Mouse (Mus musculus) CH12.LX (cell line): ENCODE data around the gene Lgals2. TPM values are rescaled to one million over a fixed set of nuclear protein-coding genes. Genes with fewer than 3 reads are reported as not detected.

Source experiments
- DNase-seq: peaks from one replicate; pipeline ENCODE4 v3.0.0-alpha.2; 2013; ENCODE audit errors: extremely low read depth
- H3K27ac ChIP-seq: 2 replicates; pipeline ENCODE4 v1.5.1; 2012; ENCODE audit warnings: low read depth, mild to moderate bottlenecking, control low read depth, moderate library complexity; ENCODE audit not compliant: insufficient read depth
- H3K27me3 ChIP-seq: replicated peaks from 2 replicates; pipeline ENCODE3; 2012; ENCODE audit warnings: inconsistent platforms
- H3K36me3 ChIP-seq, 2 experiments: replicated peaks in 1 of 2; 2 replicates each; pipeline versions ENCODE3 to v1.6.1; 2012; ENCODE audit warnings: inconsistent platforms in 1 of 2, low read length in 1 of 2, mild to moderate bottlenecking in 1 of 2, mixed read lengths in 1 of 2, moderate library complexity in 1 of 2; ENCODE audit not compliant: control insufficient read depth in 1 of 2, insufficient read depth in 1 of 2
- H3K4me1 ChIP-seq, 2 experiments: 2 replicates each; pipeline ENCODE4 v1.6.1; 2012; ENCODE audit warnings: inconsistent platforms in 1 of 2, moderate library complexity in 1 of 2; ENCODE audit not compliant: insufficient read depth in 2 of 2, control insufficient read depth in 1 of 2
- H3K4me2 ChIP-seq: 2 replicates; pipeline ENCODE4 v1.6.1; 2012; ENCODE audit warnings: low read depth, mild to moderate bottlenecking, control low read depth; ENCODE audit not compliant: poor library complexity, insufficient read depth, severe bottlenecking
- H3K4me3 ChIP-seq, 3 experiments: fragments of 150-350 bp in 1 of 3; sonication (generic) in 1 of 3; replicated peaks in 1 of 3; 2 replicates each; pipeline versions ENCODE3 to v1.5.1; 2011 to 2012; ENCODE audit warnings: low read depth in 2 of 3, low read length in 2 of 3, mild to moderate bottlenecking in 2 of 3, moderate library complexity in 2 of 3, control low read depth in 1 of 3, improper control_type of control experiment in 1 of 3, inconsistent platforms in 1 of 3, mixed read lengths in 1 of 3; ENCODE audit not compliant: poor library complexity in 1 of 3
- H3K79me2 ChIP-seq: replicated peaks from 2 replicates; pipeline ENCODE4 v1.6.1; 2012; ENCODE audit warnings: mild to moderate bottlenecking, moderate library complexity; ENCODE audit not compliant: control insufficient read depth, poor library complexity, insufficient read depth, severe bottlenecking; ENCODE audit errors: extremely low read depth
- H3K9ac ChIP-seq: 2 replicates; pipeline ENCODE4 v1.6.1; 2012; ENCODE audit warnings: low read depth, mild to moderate bottlenecking, control low read depth, moderate library complexity; ENCODE audit not compliant: insufficient read depth
- H3K9me3 ChIP-seq: replicated peaks from 2 replicates; pipeline ENCODE3; 2012; ENCODE audit warnings: low read length, inconsistent platforms, mixed read lengths
- BHLHE40 ChIP-seq: IDR thresholded peaks from 2 replicates; pipeline ENCODE4 v1.6.1; 2011; ENCODE audit warnings: mild to moderate bottlenecking, low read depth, low read length, improper control_type of control experiment
- CHD1 ChIP-seq: IDR thresholded peaks from 2 replicates; pipeline ENCODE4 v1.6.1; 2012; ENCODE audit warnings: low read depth, low read length, improper control_type of control experiment, inconsistent platforms
- CTCF ChIP-seq, 2 experiments: IDR thresholded peaks in 1 of 2; conservative IDR thresholded peaks in 1 of 2; 2 replicates each; pipeline ENCODE4 v1.5.1; 2011 to 2012; ENCODE audit warnings: low read depth in 2 of 2, low read length in 2 of 2, improper control_type of control experiment in 1 of 2, inconsistent platforms in 1 of 2, mild to moderate bottlenecking in 1 of 2, moderate library complexity in 1 of 2
- E2F4 ChIP-seq: IDR thresholded peaks from 2 replicates; pipeline ENCODE4 v1.6.1; 2011; ENCODE audit warnings: low read depth, low read length, improper control_type of control experiment; ENCODE audit not compliant: insufficient replicate concordance
- ELF1 ChIP-seq: IDR thresholded peaks from 2 replicates; pipeline ENCODE4 v1.6.1; 2014; ENCODE audit warnings: low read depth, mild to moderate bottlenecking, inconsistent platforms, low read length, improper control_type of control experiment
- ETS1 ChIP-seq: conservative IDR thresholded peaks from 2 replicates; pipeline ENCODE4 v1.6.1; 2012; ENCODE audit warnings: low read depth, mild to moderate bottlenecking, inconsistent platforms, low read length, improper control_type of control experiment, moderate library complexity
- IRF4 ChIP-seq: IDR thresholded peaks from 2 replicates; pipeline ENCODE4 v1.6.1; 2014; ENCODE audit warnings: low read depth, mild to moderate bottlenecking, inconsistent platforms, low read length, improper control_type of control experiment
- JUND ChIP-seq: conservative IDR thresholded peaks from 2 replicates; pipeline ENCODE4 v1.6.1; 2011; ENCODE audit warnings: low read depth, low read length, improper control_type of control experiment
- MAX ChIP-seq: IDR thresholded peaks from 2 replicates; pipeline ENCODE4 v1.6.1; 2011; ENCODE audit warnings: low read length, improper control_type of control experiment
- MEF2A ChIP-seq: IDR thresholded peaks from 2 replicates; pipeline ENCODE4 v1.6.1; 2014; ENCODE audit warnings: low read depth, mild to moderate bottlenecking, inconsistent platforms, low read length, improper control_type of control experiment, borderline replicate concordance
- MYC ChIP-seq: IDR thresholded peaks from 2 replicates; pipeline ENCODE4 v1.6.1; 2011; ENCODE audit warnings: low read depth, mild to moderate bottlenecking, improper control_type of control experiment, low read length
- NELFE ChIP-seq: IDR thresholded peaks from 2 replicates; pipeline ENCODE4 v1.6.1; 2011; ENCODE audit warnings: low read depth, low read length, improper control_type of control experiment
- NRF1 ChIP-seq: IDR thresholded peaks from 2 replicates; pipeline ENCODE4 v1.6.1; 2014; ENCODE audit warnings: low read depth, mild to moderate bottlenecking, inconsistent platforms, low read length, improper control_type of control experiment, moderate library complexity
- RAD21 ChIP-seq: IDR thresholded peaks from 2 replicates; pipeline ENCODE4 v1.6.1; 2011; ENCODE audit warnings: low read depth, mild to moderate bottlenecking, low read length, improper control_type of control experiment, moderate library complexity
- RCOR1 ChIP-seq: conservative IDR thresholded peaks from 2 replicates; pipeline ENCODE4 v1.6.1; 2012; ENCODE audit warnings: low read depth, mild to moderate bottlenecking, inconsistent platforms, low read length, improper control_type of control experiment
- SIN3A ChIP-seq: IDR thresholded peaks from 2 replicates; pipeline ENCODE4 v1.6.1; 2012; ENCODE audit warnings: low read length, improper control_type of control experiment, inconsistent platforms
- TCF12 ChIP-seq: IDR thresholded peaks from 2 replicates; pipeline ENCODE4 v1.6.1; 2014; ENCODE audit warnings: low read depth, mild to moderate bottlenecking, inconsistent platforms, low read length, improper control_type of control experiment
- UBTF ChIP-seq: IDR thresholded peaks from 2 replicates; pipeline ENCODE4 v1.6.1; 2012; ENCODE audit warnings: low read depth, mild to moderate bottlenecking, inconsistent platforms, low read length, improper control_type of control experiment, moderate library complexity
- USF1 ChIP-seq: IDR thresholded peaks from 2 replicates; pipeline ENCODE4 v1.6.1; 2014; ENCODE audit warnings: low read depth, mild to moderate bottlenecking, inconsistent platforms, low read length, improper control_type of control experiment
- ZNF384 ChIP-seq: IDR thresholded peaks from 2 replicates; pipeline ENCODE4 v1.6.1; 2012; ENCODE audit warnings: low read depth, low read length, improper control_type of control experiment, inconsistent platforms
- dilution Hi-C: fragments of 300-500 bp; cut with MboI; formaldehyde crosslinking; loops from 2 replicates; pipeline ENCODE4 v1.14.3; 2020; ENCODE audit warnings: low sequenced_read_pairs; ENCODE audit not compliant: extremely low pct_unique_long_range_greater_than_20kb, extremely low pct_ligation_motif_present
- in situ Hi-C: fragments of 300-500 bp; cut with MboI; formaldehyde crosslinking; loops from 3 replicates; pipeline ENCODE4 v1.14.3; 2019; ENCODE audit warnings: low sequenced_read_pairs, low pct_ligation_motif_present, low pct_unique_long_range_greater_than_20kb, mixed read lengths
- polyA plus RNA-seq: library from polyadenylated mRNA; unstranded; fragments of >175 nt; gene quantifications from 2 replicates; pipeline ENCODE4 v1.2.1, GENCODE M21; 2012; ENCODE audit warnings: low read depth; ENCODE audit not compliant: insufficient read length
- total RNA-seq, 2 experiments: library from RNA; depleted of rRNA; stranded (reverse); fragments of 300-350 nt in 1 of 2; fragments of >200 nt in 1 of 2; gene quantifications; 2 replicates each; pipeline ENCODE4 v1.2.3; 2012 to 2014

Lgals2 gene
- total and polyA plus RNA-seq, 3 experiments, result not detected

DNA sequence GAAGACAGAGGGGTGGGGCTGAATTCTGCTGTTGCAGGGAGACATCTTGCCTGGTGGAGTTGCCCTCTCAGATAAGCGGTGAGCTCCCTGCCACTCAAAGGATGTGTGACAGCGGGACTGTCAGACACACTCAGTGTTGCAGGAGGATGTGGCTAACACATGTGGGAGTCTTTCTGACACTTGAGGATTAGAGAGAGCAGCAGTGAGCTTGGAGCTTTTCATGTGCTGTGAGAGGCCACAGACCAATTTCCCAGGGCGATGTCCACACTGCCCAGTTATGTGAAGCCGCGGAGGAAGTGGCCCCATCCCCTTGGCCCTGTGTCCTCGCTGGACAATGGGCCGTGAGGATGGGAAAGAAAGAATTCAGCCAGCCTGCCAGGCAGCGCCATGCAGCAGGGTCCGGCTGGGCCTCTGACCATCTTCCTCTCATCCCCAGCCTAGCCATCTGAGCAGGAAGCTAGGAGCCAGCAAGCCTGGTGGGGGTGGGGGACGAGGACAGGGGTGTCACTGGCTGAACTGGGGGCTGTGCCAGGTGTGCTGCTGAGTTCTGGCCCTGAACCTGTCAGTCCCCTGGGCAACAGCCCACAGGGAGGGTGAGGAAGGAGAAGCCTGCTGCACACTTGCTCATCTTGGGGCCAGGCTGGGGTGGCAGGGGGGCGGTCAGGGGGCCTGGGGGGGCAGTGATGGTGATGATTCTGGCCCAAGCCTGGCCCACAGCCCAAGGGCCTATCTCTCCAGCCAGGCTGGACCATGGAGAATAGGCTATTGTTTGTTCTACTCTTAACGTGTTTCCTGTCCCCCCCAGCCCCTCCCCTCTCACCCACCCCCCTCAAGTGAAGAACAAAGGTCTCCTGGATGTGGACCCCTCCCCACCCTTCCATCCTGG, 19.9 kb downstream of the Lgals2 start:
- no peak overlapping the region for H3K9ac ChIP-seq
- no peak for TF ChIP-seq JUND
- TF ChIP-seq SIN3A, result no peak
- TF ChIP-seq, all 38 proteins: peak for 0
- Histone ChIP-seq H3K4me3 (no peak overlapping the region), H3K27me3 (peaks cover 69% of the 10 kb centered on the region), H3K4me2 (no peak overlapping the region), H3K27ac (no peak overlapping the region), H3K9me3 (peaks cover 6% of the 10 kb centered on the region), H3K4me1 (no peaks in the 10 kb centered on the region), H3K36me3 (no peaks in the 10 kb centered on the region), H3K79me2 (no peaks in the 10 kb centered on the region)
- in situ Hi-C loops, result no loop called here
- dilution Hi-C loops, result loop anchor here (25.0 kb wide), 1 partner anchor 98 kb away; no protein-coding TSS in a partner anchor
- DNase-seq, result no peak

DNA sequence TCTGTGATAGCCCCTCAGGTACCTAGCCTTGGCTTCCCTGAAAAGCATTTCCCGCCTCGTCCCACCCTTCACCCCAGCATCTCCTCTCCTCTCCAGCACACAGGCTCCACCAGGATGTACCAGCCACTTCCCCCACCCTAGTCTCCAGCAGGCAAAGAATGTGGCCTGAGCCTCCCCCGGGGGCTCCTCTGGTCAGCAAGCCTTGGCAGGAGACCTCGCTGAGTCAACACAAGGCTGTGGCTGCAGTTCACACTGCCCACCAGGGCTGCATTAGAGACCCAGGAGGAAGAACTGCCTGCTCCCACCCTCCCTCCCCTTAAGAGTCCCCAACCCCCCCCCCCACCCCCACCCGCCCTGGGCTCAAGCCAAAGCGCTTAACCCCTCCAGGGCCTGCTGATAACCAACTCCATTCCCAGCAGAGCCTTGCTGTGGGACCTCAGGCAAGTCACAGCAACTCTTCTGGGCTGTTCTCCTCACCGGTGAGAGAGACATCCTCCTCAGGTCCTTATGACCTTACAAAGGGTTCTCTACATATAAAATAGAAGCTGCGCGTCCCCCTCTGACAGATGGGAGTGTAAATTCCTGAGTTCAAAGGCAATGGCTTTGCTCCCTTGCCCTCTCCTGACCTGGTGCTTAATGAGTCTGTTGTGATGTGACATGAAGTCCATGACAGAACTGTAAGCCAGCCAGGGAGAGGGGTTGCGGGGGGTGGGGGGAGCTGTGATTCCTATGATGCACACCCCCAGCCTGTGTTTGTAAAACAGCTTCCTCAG, 20.9 kb downstream of the Lgals2 start:
- dilution Hi-C loops, result loop anchor here (25.0 kb wide), 1 partner anchor 97 kb away; no protein-coding TSS in a partner anchor
- H3K4me2 ChIP-seq, result no peak overlapping the region
- DNase-seq, result no peak

DNA sequence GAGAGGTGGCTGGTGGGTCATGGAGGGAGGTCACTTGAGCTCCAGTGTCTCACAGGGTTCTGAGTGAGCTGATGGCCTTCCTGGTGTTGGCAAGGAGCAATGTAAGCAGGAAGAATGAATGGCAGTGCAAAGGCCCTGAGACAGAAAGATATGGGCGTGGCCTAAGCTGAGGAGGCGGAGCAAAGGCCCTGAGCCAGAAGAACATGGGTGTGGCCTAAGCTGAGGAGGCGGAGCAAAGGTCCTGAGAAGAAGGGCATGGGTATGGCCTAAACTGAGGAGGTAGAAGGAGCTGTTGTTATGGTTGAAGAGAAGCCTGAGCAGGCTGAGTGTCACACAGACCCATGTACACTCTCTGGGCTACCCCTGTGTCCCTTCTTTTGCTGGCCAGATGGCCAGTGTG, 21.7 kb downstream of the Lgals2 start:
- in situ Hi-C loops (no loop called here), dilution Hi-C loops (loop anchor here (25.0 kb wide), 1 partner anchor 96 kb away; no protein-coding TSS in a partner anchor)
- Histone ChIP-seq H3K36me3 (no peaks in the 10 kb centered on the region), H3K4me3 (no peak overlapping the region), H3K27ac (no peak overlapping the region), H3K4me2 (no peak overlapping the region), H3K27me3 (peaks cover 59% of the 10 kb centered on the region), H3K4me1 (no peaks in the 10 kb centered on the region), H3K79me2 (no peaks in the 10 kb centered on the region), H3K9me3 (peaks cover 8% of the 10 kb centered on the region), H3K9ac (no peak overlapping the region)
- DNase-seq, result peak; percentile 60
- TF ChIP-seq ETS1 (no peak), UBTF (no peak), BHLHE40 (no peak), CHD1 (no peak), IRF4 (no peak), ELF1 (no peak), USF1 (no peak), NRF1 (no peak), RAD21 (no peak), E2F4 (no peak), MEF2A (no peak), MYC (no peak), JUND (no peak)

More for the DNA sequence above, 20.9 kb downstream of the Lgals2 start:
- H3K36me3 ChIP-seq, result no peaks in the 10 kb centered on the region
- no peak overlapping the region for H3K27ac ChIP-seq
- H3K4me3 ChIP-seq, result no peak overlapping the region
- in situ Hi-C loops, result no loop called here
- peaks cover 8% of the 10 kb centered on the region for H3K9me3 ChIP-seq
- TF ChIP-seq USF1 (no peak), NELFE (no peak), RCOR1 (no peak), CTCF (conservative IDR thresholded peaks at IDR 0.05 in 1 of 2, IDR thresholded peaks at IDR 0.05 in 1 of 2; ENCODE audit: low read depth in 2 of 2, low read length in 2 of 2) (no peak), ZNF384 (no peak), TCF12 (no peak), MAX (no peak)
- no peaks in the 10 kb centered on the region for H3K79me2 ChIP-seq
- no peak overlapping the region for H3K9ac ChIP-seq
- no peaks in the 10 kb centered on the region for H3K4me1 ChIP-seq
- H3K27me3 ChIP-seq, result peaks cover 63% of the 10 kb centered on the region
